Comparison of ENCODE assay signal across 27 mouse cellular contexts in the genomic region with DNA sequence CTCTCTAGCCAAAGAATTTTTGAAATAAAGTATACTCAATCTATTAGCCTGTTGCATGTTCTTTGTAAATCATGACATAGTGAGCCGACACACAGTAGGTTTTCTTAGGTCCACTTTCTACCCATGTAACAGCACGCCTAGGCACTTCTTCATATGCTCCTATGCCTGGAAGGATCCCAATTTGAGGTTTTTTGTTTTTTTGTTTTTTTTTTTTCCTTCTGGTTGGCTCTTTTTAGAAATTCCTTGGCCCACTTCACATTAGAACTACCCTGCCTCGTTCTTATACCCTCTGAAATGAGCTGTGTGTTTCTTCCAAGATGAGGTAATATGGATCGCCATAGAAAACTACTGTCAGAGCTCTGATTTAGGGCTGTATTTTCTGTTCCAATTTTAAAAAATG.
"Had no signal": no experiment of that assay in that cellular context is flagged by ENCODE, and none has a peak within 500 bp of the region (broad histone marks: within the 10 kb centered on the region; RNA-seq: fewer than 3 reads in every experiment).

No protein-coding gene starts in this region.

- H3K27me3 ChIP-seq: heart, embryonic 12.5 days; hindbrain, embryonic 12.5 days; intestine, embryonic 15.5 days; limb, embryonic 12.5 days had no signal

- H3K9ac ChIP-seq: heart, embryonic 12.5 days; hindbrain, embryonic 12.5 days; hindbrain, embryonic 14.5 days; intestine, embryonic 15.5 days; limb, embryonic 12.5 days; liver, embryonic 14.5 days had no signal

- H3K36me3 ChIP-seq: heart, embryonic 10.5 days; heart, embryonic 12.5 days; hindbrain, embryonic 10.5 days; hindbrain, embryonic 12.5 days; intestine, embryonic 15.5 days; limb, embryonic 10.5 days; limb, embryonic 12.5 days had no signal

- DNase-seq: gastrocnemius, adult 2 months; gastrocnemius, postnatal 10 days; gastrocnemius, postnatal 25 days; heart, adult 18-20 months; heart, postnatal 10 days; heart, postnatal 4 days; kidney, adult 18-20 months; kidney, adult 8-10 months; kidney, postnatal 10 days; kidney, postnatal 25 days; kidney, postnatal 4 days; layer of hippocampus, adult 9-11 months; liver had no signal

- H3K27ac ChIP-seq: gastrocnemius, adult 2 months; heart, embryonic 10.5 days; hindbrain, embryonic 10.5 days; hindbrain, embryonic 12.5 days; hindbrain, embryonic 14.5 days; intestine, embryonic 15.5 days; left cerebral cortex, adult 2 months; limb, embryonic 10.5 days; limb, embryonic 12.5 days; liver, embryonic 14.5 days had no signal

- H3K4me1 ChIP-seq: heart, embryonic 10.5 days; heart, embryonic 12.5 days; hindbrain, embryonic 10.5 days; hindbrain, embryonic 12.5 days; intestine, embryonic 15.5 days; limb, embryonic 12.5 days had no signal

- H3K9me3 ChIP-seq: heart, embryonic 10.5 days; heart, embryonic 12.5 days; hindbrain, embryonic 10.5 days; hindbrain, embryonic 12.5 days; intestine, embryonic 15.5 days; limb, embryonic 10.5 days; limb, embryonic 12.5 days had no signal

- H3K4me2 ChIP-seq: heart, embryonic 12.5 days; hindbrain, embryonic 12.5 days; hindbrain, embryonic 14.5 days; intestine, embryonic 15.5 days; limb, embryonic 12.5 days; liver, embryonic 11.5 days had no signal

- ATAC-seq: hindbrain, embryonic 16.5 days; inflammation-experienced regulatory T-cells, adult 6 months; intestine, embryonic 15.5 days; intestine, postnatal 0 days had no signal

- H3K4me3 ChIP-seq: gastrocnemius, adult 2 months; heart, embryonic 10.5 days; heart, embryonic 12.5 days; hindbrain, embryonic 10.5 days; hindbrain, embryonic 12.5 days; intestine, embryonic 15.5 days; left cerebral cortex, adult 2 months; limb, embryonic 10.5 days; limb, embryonic 12.5 days had no signal
